Mouse (Mus musculus): ENCODE measurements around the gene Smim12.

Smim12 gene

GRCm38 (mm10) chr4:127235742-127236487 is 7.7 kb upstream of the Smim12 start:
- DNase-seq (ENCODE audit: low spot score): no peak

GRCm38 (mm10) chr4:127236631-127237030 is 7.0 kb upstream of the Smim12 start:
- no peak for DNase-seq (ENCODE audit: low spot score)

GRCm38 (mm10) chr4:127237271-127237670 is 6.3 kb upstream of the Smim12 start:
- no peak for DNase-seq (ENCODE audit: low spot score)

- DNase-seq (ENCODE audit: low spot score): no peak
Measured at GRCm38 (mm10) chr4:127242696-127243095, 888 bp upstream of the Smim12 start.

- peak; percentile 66 for DNase-seq (ENCODE audit: low spot score)
Measured at GRCm38 (mm10) chr4:127243953-127244352, 369 bp downstream of the Smim12 start.

- DNase-seq (ENCODE audit: low spot score): peak; percentile 91
Measured at GRCm38 (mm10) chr4:127249701-127250349, 6.2 kb downstream of the Smim12 start.

GRCm38 (mm10) chr4:127251963-127252585 is 8.5 kb downstream of the Smim12 start:
- DNase-seq (ENCODE audit: low spot score): peak; percentile 45

GRCm38 (mm10) chr4:127256739-127257138 is 13.2 kb downstream of the Smim12 start:
- DNase-seq (ENCODE audit: low spot score): no peak

GRCm38 (mm10) chr4:127258186-127258897 is 14.8 kb downstream of the Smim12 start:
- DNase-seq (ENCODE audit: low spot score): no peak

- DNase-seq (ENCODE audit: low spot score): no peak
Measured at GRCm38 (mm10) chr4:127261601-127262000, 18.0 kb downstream of the Smim12 start.

GRCm38 (mm10) chr4:127263438-127264182 is 20.0 kb downstream of the Smim12 start:
- no peak for DNase-seq (ENCODE audit: low spot score)

- DNase-seq (ENCODE audit: low spot score): no peak
Measured at GRCm38 (mm10) chr4:127264183-127264554, 20.6 kb downstream of the Smim12 start.

GRCm38 (mm10) chr4:127278451-127279001 is 34.9 kb downstream of the Smim12 start:
- no peak for DNase-seq (ENCODE audit: low spot score)

- DNase-seq (ENCODE audit: low spot score): no peak
Measured at GRCm38 (mm10) chr4:127279241-127279640, 35.7 kb downstream of the Smim12 start.

- no peak for DNase-seq (ENCODE audit: low spot score)
Measured at GRCm38 (mm10) chr4:127286907-127287306, 43.3 kb downstream of the Smim12 start.

GRCm38 (mm10) chr4:127289039-127289548 is 45.5 kb downstream of the Smim12 start:
- DNase-seq (ENCODE audit: low spot score): no peak

GRCm38 (mm10) chr4:127292631-127293030 is 49.0 kb downstream of the Smim12 start:
- DNase-seq (ENCODE audit: low spot score): no peak
